Mouse (Mus musculus) heart, postnatal 0 days (tissue): ENCODE measurements around the gene Cass4.

Experiments used
- CTCF ChIP-seq: IDR thresholded peaks from 2 replicates; pipeline ENCODE4 v1.5.1; 2016; ENCODE audit warnings: antibody characterized with exemption, control low read depth, low read depth
- EP300 ChIP-seq: IDR thresholded peaks from 2 replicates; pipeline ENCODE4 v1.6.1; 2016; ENCODE audit warnings: antibody characterized with exemption, low read depth

- TF ChIP-seq CTCF (no peak), EP300 (no peak)
Observed at GRCm38 (mm10) chr2:172476707-172477260, 83.2 kb downstream of the Cass4 start.
